Mouse (Mus musculus) ovary, adult 18-20 months (tissue): ENCODE data around the gene Rad51.

Experiments used
- DNase-seq: peaks from one replicate; pipeline ENCODE4 v3.0.0; 2022; ENCODE audit warnings: low spot score, mixed read lengths

Rad51 gene

DNA sequence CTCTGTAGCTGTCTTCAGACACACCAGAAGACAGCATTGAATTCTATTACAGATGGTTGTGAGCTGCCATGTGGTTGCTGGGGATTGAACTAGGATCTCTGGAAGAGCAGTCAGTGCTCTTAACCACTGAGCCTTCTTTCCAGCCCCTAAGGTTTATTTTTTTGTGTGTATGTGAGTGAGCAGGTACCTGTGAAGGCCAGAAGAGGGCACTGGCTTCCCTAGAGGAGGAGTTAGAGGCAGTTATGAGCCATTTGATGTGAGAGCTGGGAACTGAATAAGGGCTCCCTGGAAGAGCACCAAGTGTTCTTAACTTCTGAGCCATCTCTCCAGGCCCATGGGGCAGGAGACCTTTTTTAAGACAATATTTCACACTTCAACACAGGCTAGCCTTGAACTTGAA lies 52.8 kb downstream of the Rad51 start:
- DNase-seq, result no peak

DNA sequence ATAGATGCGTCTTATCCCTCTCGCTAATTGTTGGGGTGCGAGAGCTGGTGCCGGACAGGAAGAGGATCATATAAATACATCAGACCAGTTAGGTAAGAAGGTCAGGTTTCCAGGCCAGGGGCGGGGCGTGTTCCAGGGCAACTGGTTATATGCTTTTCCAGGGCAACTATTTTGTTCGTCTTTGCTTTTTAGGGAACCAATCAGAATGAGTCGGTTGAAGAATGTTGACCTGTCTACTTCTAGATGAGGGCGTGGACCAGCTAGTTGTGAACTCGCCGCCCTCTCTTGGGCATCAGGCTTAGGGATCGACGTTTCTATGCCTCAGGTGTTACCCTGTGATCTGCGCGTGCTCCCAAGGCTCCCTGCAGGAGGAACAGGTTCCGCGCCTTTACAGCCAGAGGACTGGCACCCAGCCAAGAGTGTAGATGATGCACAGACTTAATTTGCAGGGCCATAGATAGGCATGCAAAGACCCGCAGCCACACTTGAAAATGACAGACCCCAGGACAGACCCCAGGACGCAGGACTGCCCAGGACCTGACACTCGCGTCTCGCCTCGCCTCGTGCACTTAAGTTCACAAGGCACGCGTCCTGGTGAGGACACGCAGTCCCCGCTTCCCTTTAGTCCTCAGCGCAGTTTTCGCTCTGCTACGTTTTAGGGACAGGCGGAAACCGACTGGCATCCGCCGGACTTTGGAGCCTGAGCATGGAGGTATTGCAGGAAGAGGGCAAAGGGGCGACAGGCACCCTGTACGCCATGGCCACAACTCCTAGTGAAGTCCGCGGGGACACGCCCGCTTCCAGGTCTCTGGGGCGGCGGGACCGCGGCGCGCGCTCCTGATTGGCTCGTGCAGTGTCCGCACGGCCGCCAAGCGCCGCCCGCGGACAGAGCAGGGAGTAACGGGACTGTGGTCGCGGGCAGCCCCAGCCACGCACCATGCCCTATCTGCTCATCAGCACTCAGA lies 54.6 kb downstream of the Rad51 start, which contains the start of gene Gchfr:
Gene Gchfr (plus strand): TSS at position 873 of the 965 bp plus-strand sequence.
- DNase-seq, result peak; percentile 29

DNA sequence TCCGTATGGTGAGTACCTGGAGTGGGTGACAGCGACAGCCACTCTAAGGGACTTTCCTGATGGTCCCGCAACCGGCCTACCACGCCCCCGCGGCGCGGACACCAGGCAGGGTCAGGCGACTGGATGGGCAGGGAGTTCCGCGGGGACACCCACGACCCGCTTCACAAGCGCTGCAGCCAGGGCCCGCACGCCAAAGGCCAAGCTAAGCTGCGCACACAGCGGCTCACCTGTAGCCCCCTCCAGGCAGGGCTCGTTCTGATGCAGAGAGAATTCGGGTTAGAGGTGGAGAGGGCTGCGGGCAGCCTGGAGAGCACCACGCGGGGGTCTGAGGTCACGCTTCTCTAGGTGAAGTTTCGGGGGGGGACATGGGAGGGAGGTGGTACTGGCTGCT lies 55.3 kb downstream of the Rad51 start:
- no peak for DNase-seq

DNA sequence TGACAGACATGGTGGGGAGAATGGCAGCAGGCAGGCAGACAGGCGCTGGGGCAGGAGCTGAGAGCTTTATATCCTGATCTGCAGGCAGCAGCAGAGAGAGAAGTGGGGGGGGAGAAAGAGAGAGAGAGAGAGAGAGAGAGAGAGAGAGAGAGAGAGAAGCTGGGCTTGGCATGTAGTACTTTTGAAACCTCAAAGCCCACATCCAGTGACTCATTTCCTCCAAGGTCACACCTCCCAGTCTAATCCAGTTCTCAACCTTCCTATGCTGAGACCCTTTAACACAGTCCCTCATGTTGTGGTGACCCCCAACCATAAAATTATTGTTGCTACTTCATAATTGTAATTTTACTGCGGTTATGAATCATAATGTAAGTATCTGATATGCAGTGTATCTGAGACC lies 57.7 kb downstream of the Rad51 start:
- DNase-seq, result no peak

DNA sequence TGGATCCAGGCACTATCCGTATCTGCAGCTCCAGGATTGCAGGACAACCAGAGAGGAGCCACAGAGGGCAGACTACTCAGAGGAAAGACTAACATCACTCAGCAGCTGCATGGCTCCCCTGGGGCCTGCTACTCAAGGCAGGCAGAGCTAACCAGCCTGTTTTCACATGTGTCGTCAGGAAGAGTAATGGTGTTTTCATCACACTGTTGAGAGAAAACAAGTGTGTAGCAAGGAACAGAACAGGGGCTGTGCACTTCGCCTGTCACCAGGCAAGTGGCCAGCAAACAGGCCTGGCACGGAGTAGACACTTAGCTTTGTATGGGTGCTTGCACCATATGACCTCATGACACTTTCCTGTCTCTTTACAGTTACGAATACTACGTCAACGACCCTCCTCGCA lies 59.0 kb downstream of the Rad51 start:
- no peak for DNase-seq

DNA sequence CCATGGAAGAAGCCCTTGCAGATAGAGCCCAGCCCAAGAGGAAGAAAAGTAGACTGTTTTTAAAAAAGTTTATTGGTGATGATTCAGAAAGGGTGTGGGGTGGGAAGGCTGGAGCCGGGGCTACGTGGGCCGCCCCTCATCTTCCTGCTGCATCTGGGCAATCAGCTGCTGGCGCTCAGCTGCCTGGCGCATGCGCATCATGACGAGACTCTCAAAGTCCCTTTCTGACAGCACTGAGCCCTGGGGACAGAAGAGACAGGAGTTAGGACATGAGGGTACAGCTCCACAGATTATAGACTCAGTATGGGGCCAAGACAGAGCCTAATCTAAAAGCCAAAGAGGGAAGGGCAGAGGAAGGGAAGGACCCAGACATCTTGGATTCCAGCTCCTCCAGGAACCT lies 59.9 kb downstream of the Rad51 start:
- no peak for DNase-seq

DNA sequence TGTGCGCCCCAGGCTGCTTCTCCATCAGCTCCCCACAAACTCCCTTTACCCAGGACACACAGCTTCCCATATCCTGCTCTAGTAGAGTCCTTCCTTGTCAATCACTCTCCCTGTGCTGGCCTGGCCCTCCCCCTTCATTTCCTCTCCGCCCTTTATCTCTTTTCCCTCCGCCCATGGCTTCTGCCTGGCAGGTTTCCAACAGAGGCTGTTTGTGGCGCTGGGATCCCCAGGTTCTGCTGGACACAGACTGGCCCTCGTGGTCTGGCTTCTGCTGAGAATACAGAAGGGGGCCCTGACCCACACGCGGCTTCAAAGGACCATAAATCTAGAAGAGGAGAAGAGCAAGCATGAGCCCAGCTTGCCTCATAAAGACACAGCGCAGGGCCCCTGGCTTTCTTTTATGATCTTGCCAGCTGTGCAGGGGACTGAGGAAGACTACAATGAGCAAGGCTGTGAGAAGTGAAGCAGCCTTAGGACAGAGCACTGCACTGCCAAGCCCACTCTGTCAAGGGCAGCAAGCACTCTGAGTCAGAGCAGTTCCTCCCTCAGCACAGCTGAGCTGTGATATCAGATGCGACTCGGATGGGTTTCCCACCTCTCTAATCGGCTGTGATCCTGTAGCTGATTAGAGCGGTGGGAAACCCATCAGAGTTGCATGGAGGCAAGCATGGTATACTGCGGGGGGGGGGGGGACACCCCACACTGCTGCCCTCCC lies 60.4 kb downstream of the Rad51 start:
- peak; percentile 49 for DNase-seq

DNA sequence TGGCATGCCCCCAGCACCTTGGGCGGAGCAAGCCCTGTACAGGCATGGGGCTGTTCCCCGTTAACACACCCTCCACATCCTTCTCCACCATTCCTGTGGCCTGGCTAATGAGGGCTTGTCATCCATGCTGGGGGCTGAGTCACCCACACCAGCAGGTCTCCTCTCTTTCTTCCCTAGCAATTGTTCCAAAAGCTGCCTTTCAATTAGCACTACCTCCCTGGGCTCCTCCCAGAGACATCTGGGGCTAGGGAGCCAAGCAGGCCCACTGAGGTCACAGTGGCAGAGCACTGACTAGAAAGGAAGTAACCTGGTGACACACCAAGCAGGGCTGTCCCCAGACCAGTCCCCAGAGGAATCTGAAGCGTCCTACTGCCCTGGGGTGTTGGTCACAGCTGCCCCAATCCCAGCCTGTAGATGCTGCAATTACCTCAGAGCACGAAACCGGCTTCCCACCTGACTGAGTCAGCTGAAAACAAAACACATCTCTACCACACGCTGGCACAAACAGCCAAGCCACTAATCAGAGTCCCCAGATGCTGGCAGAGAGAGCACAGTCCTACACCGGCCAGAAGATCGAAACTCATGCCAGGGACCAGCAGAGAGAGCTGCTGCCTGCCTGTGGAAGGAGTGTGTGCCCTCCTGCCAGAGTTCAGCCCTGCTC lies 61.5 kb downstream of the Rad51 start, which contains the start of gene Gm14137:
Gene Gm14137 (plus strand): TSS at position 519 of the 661 bp plus-strand sequence.
- DNase-seq, result no peak

DNA sequence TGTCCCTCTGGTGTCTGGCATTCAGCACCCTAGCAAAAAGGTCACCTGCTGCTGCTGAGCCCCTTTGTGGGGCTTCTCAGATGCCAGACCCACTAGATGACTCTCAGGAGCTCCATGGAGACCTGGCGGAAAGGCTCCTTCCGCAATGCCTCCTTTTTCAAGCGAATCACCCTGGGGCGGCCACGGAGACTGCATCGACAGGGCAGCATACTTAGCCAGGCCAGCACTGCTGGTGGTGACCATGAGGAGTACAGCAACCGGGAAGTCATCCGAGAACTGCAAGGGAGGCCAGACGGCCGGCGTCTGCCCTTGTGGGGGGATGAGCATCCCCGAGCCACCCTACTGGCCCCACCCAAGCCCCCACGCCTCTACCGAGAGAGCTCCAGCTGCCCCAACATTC lies 62.3 kb downstream of the Rad51 start:
- no peak for DNase-seq

DNA sequence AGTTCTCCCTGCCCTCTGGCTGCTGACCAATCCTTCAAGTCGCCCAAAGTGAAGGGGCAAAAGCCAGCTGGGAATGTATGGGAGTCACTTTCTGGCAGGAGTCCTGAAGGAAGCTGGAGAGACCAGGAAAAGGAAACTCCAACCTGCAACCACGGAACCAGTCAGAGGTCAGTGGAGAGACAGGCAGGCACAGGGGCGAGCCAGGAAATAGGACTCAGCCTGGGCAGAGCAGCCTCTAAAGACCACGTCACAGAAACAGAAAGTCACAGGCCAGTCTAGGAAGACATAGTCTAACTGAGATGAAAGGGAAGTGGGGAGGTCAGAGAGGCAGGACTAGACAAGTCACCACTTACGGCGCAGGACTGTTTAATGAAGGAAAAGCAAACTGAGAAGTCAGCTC lies 63.0 kb downstream of the Rad51 start:
- DNase-seq, result no peak

DNA sequence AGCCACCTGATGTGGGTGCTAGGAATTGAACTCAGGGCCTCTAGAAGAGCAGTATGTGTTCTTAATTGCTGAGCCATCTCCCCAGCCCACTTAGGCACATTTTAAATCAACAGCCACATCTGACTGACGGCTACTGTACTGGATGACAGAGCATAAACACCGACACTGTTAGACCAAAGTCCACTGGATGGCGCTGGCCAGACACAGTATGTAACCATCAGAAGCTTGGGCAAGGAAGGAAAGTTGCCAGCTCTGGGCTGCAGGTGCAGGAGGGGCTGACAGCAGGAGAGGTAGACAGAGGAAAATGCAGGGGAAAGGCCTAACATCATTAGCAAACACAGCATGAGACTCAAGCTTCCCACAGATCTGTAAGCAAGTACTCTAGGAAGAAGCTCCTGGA lies 64.2 kb downstream of the Rad51 start:
- no peak for DNase-seq

DNA sequence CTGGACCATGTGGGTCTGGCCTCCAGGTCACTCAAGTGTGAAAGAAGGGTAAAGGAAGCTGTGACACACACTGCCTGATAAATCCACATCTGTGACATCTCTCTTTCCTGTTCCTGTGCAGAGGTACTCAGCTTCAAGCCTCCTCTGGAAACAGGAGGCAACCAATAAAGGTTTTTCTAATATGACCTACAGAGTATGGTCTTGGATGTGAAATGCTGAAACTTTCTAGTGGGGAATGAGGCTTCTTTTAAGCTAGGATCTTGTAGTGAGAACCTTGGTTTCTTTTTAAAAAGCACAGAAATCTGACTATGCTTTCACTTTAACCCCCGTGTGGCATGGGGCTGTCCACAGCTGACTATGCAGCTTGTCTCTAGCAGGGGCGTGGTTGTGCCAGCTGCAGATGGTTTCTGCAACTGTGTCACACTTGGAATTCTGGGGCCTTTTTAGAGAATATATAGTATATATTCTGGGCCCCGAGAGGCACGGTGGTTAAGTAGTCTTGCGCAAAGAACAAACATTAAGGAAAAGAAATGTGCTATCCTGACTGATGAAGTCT lies 64.9 kb downstream of the Rad51 start:
- DNase-seq, result no peak

DNA sequence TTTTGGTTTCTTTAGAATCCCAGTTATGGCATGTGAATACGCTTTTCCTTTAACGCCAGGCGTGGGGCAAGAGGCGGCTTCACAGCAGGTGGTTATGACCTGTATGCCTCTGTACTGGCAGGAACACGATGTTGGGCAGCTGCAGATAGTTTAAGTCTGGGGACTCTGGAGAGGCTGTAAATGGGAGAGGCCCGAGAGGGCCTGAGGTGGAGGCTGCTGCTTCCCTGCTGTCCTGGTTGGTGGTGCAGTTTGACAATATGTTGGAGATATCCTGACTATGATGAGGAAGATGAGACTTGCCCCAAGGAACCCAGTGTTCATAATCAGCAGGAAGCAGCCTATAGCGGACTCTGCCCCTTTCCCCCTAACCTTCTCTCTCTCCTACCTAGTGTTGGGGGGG lies 70.3 kb downstream of the Rad51 start:
- no peak for DNase-seq

DNA sequence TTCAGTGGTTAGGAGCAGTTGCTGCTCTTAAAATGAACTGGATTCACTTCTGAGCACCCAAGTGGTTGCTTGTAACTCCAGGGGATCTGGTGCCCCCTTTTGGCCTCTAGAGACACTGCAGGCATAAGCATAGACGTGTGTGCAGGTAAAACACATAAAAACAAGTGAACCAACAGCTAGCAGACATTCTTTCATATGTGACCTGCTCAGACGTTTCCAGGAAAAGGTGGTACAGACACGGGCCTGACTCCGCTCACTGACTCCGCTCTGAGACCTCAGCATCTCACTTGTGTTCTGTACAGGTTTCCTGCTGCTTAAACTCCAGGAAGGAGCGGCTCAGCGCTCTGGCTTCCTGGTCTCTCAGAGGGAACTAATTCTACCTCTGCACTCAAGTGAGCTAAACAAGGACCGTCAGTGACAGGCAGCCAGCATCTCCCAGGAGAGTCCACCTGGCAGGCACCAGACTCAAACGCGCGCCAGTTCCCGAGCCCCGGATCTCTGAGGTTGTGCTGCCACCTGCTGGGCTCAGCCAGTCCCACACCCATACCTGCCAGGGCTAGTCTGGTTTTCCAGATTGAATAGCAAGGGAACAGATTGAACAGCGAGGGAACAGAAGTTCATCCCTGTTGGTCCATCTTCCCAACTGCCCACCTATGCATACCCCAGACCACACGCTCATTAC lies 76.6 kb downstream of the Rad51 start:
- peak; percentile 45 for DNase-seq

DNA sequence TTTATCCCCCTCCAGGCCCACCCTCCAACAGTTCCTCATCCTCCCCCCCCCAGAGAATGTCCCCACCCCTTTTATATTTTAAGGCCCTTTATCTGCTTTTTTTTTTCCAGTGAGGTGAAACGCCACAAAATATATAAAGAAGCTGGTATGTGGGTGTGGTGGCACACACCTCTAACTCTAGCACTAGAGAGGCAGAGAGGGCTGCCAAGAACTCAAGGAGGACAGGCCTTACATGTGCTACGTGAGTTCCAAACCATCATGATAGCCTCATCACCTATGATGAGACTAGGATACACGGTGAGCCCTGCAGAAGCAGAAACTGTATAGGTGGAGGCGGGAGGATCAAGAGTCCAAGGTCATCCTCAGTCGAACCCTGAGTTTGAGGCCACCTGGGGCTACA lies 78.4 kb downstream of the Rad51 start:
- DNase-seq, result no peak

DNA sequence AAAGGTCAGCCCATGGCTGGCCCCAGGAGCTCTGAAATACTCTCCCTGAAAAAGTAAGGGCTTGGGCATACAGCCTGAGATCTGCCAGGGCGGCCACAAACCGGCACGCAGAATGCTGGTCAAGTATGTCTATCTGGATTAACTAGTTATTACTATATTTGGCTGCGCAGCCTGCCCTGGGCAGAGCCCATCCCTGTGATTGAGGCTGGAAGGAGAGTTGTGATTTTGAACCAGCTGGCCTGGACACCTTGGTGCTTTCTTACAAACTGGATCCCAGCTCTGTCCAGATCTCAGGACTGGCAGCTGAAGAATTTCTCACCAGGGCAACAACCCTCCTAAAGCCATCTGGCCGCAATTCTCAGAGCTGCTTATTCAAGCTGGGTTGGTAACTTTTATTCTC lies 81.5 kb downstream of the Rad51 start:
- DNase-seq, result no peak

DNA sequence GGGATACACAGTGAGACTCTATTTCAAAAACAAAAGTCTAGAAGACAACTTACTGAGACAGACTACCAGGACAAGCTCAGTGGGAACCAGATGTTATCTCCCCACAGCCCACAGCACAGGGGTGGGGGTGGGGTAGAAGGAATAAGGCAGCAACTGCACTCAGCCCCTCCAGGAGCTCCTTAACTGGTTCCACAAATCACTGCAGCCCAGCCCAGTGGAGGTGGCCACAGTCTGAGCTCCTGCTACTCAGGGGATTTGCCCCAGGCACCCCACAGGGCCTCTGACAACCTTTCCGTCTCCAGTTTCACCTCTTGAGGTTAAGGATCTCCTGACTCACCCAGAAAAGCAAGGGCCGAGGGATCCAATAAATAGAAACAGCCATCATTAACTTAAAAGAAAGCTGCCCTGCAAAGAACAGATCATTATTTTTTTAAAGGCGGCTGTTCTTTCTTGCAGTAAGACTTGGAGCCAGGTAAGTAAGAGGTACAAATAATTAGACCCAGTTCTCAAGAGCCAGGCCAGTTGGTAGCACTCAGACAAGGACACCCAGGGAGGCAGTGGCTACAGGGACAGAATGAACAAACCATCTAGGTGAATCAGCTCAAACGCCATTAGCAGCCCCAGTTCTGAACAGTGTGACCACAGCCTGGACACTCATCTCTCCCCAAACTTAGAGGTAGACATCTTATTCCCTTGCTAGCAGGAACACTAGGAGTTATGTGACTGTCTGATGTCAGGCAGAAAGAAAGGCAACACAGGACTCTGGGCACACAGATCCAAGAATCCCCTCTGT lies 83.9 kb downstream of the Rad51 start:
- DNase-seq, result no peak
